Mouse (Mus musculus): ENCODE results near the gene Dyrk3.

Gene Dyrk3

GRCm38 (mm10) chr1:131083122-131083521 lies 55.0 kb downstream of the Dyrk3 start:
- no peak for DNase-seq (ENCODE audit: low spot score)

DNA sequence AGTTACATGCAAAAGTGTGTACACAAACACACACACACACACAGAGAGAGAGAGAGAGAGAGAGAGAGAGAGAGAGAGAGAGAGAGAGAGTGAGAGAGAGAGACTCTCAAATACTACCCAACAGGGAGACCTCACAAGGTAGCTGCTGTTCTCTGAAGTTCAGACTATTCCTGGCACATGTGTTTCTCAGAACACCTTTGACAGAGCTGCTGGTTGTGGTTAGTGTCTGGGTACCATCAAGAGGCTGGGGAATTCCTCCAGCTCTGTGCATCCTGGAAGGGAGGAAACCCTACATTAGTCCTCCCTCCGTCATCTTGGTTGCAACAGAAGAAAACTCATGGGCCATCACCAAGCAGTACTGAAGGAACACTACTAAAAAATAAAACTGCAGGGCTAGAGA lies 57.5 kb downstream of the Dyrk3 start:
- DNase-seq (ENCODE audit: low spot score): no peak

DNA sequence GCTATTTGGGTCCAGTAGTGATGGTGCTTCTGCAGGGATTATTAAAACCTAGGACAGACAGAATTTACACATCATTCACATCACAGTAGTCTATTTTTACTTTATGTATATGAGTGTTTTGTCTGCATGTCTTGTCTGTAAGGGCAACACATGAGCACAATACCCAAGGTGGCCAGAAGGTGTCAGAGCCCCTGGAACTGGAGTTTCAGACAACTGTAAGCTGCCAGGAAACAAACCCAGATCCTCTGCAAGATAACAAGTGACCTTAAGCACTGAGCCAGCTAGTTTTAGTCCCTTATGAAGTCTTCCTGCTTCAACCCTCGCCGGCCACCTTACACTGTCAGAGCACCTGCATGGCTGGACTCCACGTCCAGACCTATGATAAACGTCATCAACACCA lies 58.4 kb downstream of the Dyrk3 start:
- DNase-seq (ENCODE audit: low spot score): no peak

GRCm38 (mm10) chr1:131078761-131079330 lies 59.3 kb downstream of the Dyrk3 start:
- no peak for DNase-seq (ENCODE audit: low spot score)

All from testis, postnatal 10 days (tissue).